Mouse (Mus musculus) liver, embryonic 11.5 days (tissue): ENCODE measurements around the gene Pak1. TPM values are rescaled to one million over a fixed set of nuclear protein-coding genes. Genes with fewer than 3 reads are reported as not detected.

ENCODE experiments used
- ATAC-seq: fragments of 200-750 bp; cut with Nextera tagmentation; replicated peaks from 2 replicates; pipeline ENCODE4 v1.8.0; 2017; ENCODE audit warnings: moderate number of reproducible peaks, mild to moderate bottlenecking, moderate TSS enrichment, moderate library complexity; ENCODE audit not compliant: low FRiP score
- DNase-seq: peaks from one replicate; pipeline ENCODE4 v3.0.0-alpha.2; 2017; ENCODE audit warnings: low spot score
- H3K27ac ChIP-seq: fragments of 300-500 bp; sonication (generic); 2 replicates; pipeline ENCODE4 v1.5.1; 2014; ENCODE audit warnings: mild to moderate bottlenecking, low read depth, low read length, control low read depth
- H3K27me3 ChIP-seq: fragments of 300-500 bp; sonication (generic); replicated peaks from 2 replicates; pipeline ENCODE4 v1.6.1; 2014; ENCODE audit warnings: low read length, mixed read lengths; ENCODE audit not compliant: control insufficient read depth, insufficient read depth
- H3K36me3 ChIP-seq: fragments of 300-500 bp; sonication (generic); 2 replicates; pipeline ENCODE4 v1.6.1; 2014; ENCODE audit warnings: mild to moderate bottlenecking, low read length, moderate library complexity, mixed read lengths; ENCODE audit not compliant: control insufficient read depth, insufficient read depth
- H3K4me1 ChIP-seq: fragments of 300-500 bp; sonication (generic); replicated peaks from 2 replicates; pipeline ENCODE4 v1.6.1; 2014; ENCODE audit warnings: low read length, mixed read lengths; ENCODE audit not compliant: control insufficient read depth, insufficient read depth
- H3K4me2 ChIP-seq: fragments of 300-500 bp; sonication (generic); 2 replicates; pipeline ENCODE4 v1.6.1; 2014; ENCODE audit warnings: mild to moderate bottlenecking, control low read depth, moderate library complexity
- H3K4me3 ChIP-seq: fragments of 300-500 bp; sonication (generic); 2 replicates; pipeline ENCODE4 v1.5.1; 2014; ENCODE audit warnings: low read depth, low read length, control low read depth
- H3K9ac ChIP-seq: fragments of 300-500 bp; sonication (generic); 2 replicates; pipeline ENCODE4 v1.6.1; 2014; ENCODE audit warnings: low read depth, low read length, control low read depth
- H3K9me3 ChIP-seq: fragments of 300-500 bp; sonication (generic); 2 replicates; pipeline ENCODE4 v1.6.1; 2016; ENCODE audit warnings: low read length, inconsistent platforms, mixed read lengths; ENCODE audit not compliant: control insufficient read depth
- WGBS: fragments of 180-500 bp; shearing (Covaris S2); extraction: QIAGEN DNeasy Blood & Tissue Kit; methylation state at CpG from one replicate; pipeline ENCODE4 v1.1.7; 2014; 5-methylcytosine and 5-hydroxymethylcytosine counted together
- polyA plus RNA-seq: library from polyadenylated mRNA; unstranded; fragments of >200 nt; fragmentation: Nextera tagmentation; extraction: Ambion mirVana; gene quantifications from 2 replicates; pipeline ENCODE4 v1.2.1, GENCODE M21; 2014

Pak1 gene
- polyA plus RNA-seq, 1 experiment from 2014 or later, result 15.4 TPM

DNA sequence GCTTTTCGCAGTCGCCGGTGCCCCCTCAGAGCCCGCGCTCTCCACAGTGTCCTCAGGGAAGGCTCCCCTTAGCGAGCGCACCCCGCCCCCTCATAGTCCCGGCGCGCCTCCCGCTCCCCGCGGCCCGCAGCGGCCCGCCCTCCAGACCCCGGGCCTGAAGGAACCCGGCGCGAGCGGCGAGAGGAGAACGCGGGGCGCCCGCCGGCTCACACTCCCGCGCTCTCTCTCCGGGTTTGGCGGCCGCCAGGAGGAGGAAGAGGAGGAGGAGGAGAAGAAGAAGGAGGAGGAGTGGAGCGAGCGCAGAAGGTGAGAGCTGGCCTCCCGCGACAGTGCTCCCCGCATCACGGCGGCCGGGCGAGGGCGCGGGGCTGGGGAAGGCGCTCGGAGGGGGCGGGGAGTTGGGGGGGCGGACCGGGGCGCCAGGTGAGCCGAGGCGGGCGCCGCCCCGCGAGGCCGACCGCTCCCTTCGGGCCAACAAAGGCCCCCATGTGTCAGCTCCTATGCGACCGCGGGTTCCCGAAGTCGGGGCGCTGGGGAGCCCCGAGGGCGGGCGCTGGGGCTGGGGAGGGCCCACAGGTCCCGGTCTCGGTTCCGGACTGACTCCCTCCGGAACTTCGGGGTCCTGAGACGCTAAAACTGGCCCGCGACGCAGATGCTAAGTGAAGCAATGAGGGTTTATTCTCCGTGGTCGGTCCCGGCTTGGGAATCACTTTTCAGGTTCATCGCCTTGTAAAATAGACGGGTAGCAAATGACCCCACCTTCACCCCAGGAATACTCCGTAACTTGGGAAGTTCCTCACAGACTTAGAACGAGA, 535 bp downstream of the Pak1 start:
- DNase-seq, result no peak

DNA sequence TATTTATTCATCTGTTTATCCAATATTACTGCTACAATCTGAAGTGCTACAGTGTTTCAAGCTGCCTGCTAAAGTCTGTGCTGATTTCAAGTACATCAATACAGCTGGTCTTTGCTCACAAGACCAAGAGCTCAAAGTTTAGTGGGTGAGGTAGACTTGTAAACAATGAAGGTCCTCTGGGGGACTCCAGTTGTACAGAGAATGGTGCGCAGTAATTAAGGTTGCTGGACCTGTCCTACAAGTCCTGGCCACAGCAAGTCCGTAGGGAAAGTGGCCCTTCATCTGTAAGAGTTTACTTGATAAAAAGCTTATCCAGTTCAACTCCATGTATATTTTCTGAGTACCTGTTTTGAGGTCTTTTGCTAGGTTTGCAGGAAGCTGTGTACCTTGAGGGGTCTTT, 1.9 kb downstream of the Pak1 start:
- no peak overlapping the region for H3K4me2 ChIP-seq
- no peak overlapping the region for H3K4me3 ChIP-seq
- no peaks in the 10 kb centered on the region for H3K36me3 ChIP-seq
- 54% methylated on average over 2 of the region's 2 CpGs for WGBS
- H3K27me3 ChIP-seq, result peaks cover 28% of the 10 kb centered on the region
- H3K27ac ChIP-seq, result no peak overlapping the region
- ATAC-seq (no peak), DNase-seq (no peak)
- H3K4me1 ChIP-seq, result peaks cover 3% of the 10 kb centered on the region; the same call in 1 of the 2 replicates
- H3K9me3 ChIP-seq, result no peaks in the 10 kb centered on the region
- no peak overlapping the region for H3K9ac ChIP-seq

More for the DNA sequence above, 535 bp downstream of the Pak1 start:
- Histone ChIP-seq H3K4me1 (peaks cover 3% of the 10 kb centered on the region; the same call in 1 of the 2 replicates), H3K9ac (peak overlapping the region; percentile 61), H3K36me3 (no peaks in the 10 kb centered on the region), H3K4me3 (peak overlapping the region; percentile 71), H3K27ac (no peak overlapping the region), H3K27me3 (peaks cover 28% of the 10 kb centered on the region), H3K9me3 (no peaks in the 10 kb centered on the region), H3K4me2 (peak overlapping the region; percentile 99)
- under 1% methylated on average over 75 of the region's 84 CpGs for WGBS
- ATAC-seq, result peak; percentile 84

- WGBS, result 34% methylated on average over 2 of the region's 2 CpGs
- peaks cover 28% of the 10 kb centered on the region for H3K27me3 ChIP-seq
Measured at GRCm38 (mm10) chr7:97792324-97792723, 4.0 kb downstream of the Pak1 start.

GRCm38 (mm10) chr7:97803116-97803515, 14.8 kb downstream of the Pak1 start:
- H3K9ac ChIP-seq, result no peak overlapping the region
- H3K36me3 ChIP-seq, result no peaks in the 10 kb centered on the region
- WGBS, result 69% methylated on average over 2 of the region's 2 CpGs
- no peak overlapping the region for H3K27ac ChIP-seq
- DNase-seq, result no peak
- no peak overlapping the region for H3K4me2 ChIP-seq
- ATAC-seq, result no peak
- no peaks in the 10 kb centered on the region for H3K9me3 ChIP-seq
- H3K4me3 ChIP-seq, result no peak overlapping the region
- no peaks in the 10 kb centered on the region for H3K4me1 ChIP-seq
- no peaks in the 10 kb centered on the region for H3K27me3 ChIP-seq

More at GRCm38 (mm10) chr7:97792324-97792723, 4.0 kb downstream of the Pak1 start:
- Histone ChIP-seq H3K4me1 (peaks cover 3% of the 10 kb centered on the region; the same call in 1 of the 2 replicates), H3K9me3 (no peaks in the 10 kb centered on the region), H3K4me3 (no peak overlapping the region), H3K4me2 (no peak overlapping the region), H3K36me3 (no peaks in the 10 kb centered on the region), H3K9ac (no peak overlapping the region), H3K27ac (no peak overlapping the region)
- ATAC-seq, result no peak
- no peak for DNase-seq

- H3K4me3 ChIP-seq, result no peak overlapping the region
- WGBS, result 82% methylated on average over 2 of the region's 2 CpGs
- no peak overlapping the region for H3K4me2 ChIP-seq
- no peak overlapping the region for H3K27ac ChIP-seq
- H3K27me3 ChIP-seq, result no peaks in the 10 kb centered on the region
- no peaks in the 10 kb centered on the region for H3K4me1 ChIP-seq
- H3K36me3 ChIP-seq, result no peaks in the 10 kb centered on the region
- no peak overlapping the region for H3K9ac ChIP-seq
- no peaks in the 10 kb centered on the region for H3K9me3 ChIP-seq
- no peak for ATAC-seq
- DNase-seq, result no peak
Measured at GRCm38 (mm10) chr7:97804245-97805066, 16.1 kb downstream of the Pak1 start.

DNA sequence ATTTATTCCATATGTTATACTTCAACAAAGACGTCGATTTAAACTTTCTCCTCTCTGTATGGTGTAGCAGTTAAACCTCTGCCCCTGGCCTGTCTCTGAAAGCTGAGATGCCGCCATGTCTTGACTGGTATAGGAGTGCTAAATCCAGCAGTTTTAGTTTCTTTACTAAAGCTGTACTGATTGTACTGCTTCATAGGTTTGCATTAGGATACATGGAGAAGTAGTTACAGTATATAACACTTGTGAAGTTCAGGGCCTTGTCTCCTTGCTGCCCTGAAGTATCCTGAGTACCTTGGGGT, 16.7 kb downstream of the Pak1 start:
- Histone ChIP-seq H3K4me3 (no peak overlapping the region), H3K27me3 (no peaks in the 10 kb centered on the region), H3K36me3 (no peaks in the 10 kb centered on the region), H3K9me3 (no peaks in the 10 kb centered on the region), H3K4me1 (no peaks in the 10 kb centered on the region), H3K9ac (no peak overlapping the region), H3K27ac (no peak overlapping the region), H3K4me2 (no peak overlapping the region)
- ATAC-seq (no peak), DNase-seq (no peak)
- WGBS, result 73% methylated on average over 3 of the region's 3 CpGs

DNA sequence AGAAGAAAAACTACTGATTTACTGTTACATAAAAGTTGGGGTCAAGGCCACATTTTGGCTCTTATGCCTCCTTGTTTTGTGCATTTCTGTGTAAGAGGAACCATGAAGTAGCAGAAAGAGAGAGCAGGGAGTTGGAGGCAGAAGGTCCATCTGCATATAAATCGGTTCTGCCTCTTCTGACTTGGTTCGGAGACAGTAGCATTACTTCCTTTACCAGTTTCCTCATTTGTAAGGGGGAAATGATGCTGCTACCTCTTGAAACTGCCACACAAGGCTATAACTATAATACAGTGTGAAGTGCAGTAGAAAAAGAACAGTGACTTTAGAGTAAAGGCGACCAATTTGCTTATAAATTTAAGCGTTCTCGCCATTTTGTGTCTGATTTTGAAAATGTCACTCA, 21.0 kb downstream of the Pak1 start:
- WGBS, result 63% methylated on average over 5 of the region's 5 CpGs
- Histone ChIP-seq H3K27me3 (no peaks in the 10 kb centered on the region), H3K36me3 (no peaks in the 10 kb centered on the region), H3K4me1 (no peaks in the 10 kb centered on the region), H3K27ac (no peak overlapping the region), H3K9ac (no peak overlapping the region), H3K4me2 (no peak overlapping the region), H3K9me3 (no peaks in the 10 kb centered on the region), H3K4me3 (no peak overlapping the region)
- DNase-seq, result no peak
- ATAC-seq, result no peak

GRCm38 (mm10) chr7:97821875-97822274, 33.5 kb downstream of the Pak1 start:
- H3K4me1 ChIP-seq, result no peaks in the 10 kb centered on the region
- ATAC-seq (no peak), DNase-seq (no peak)
- 71% methylated on average over 2 of the region's 2 CpGs for WGBS
- no peaks in the 10 kb centered on the region for H3K9me3 ChIP-seq
- no peak overlapping the region for H3K4me3 ChIP-seq
- H3K4me2 ChIP-seq, result no peak overlapping the region
- H3K27me3 ChIP-seq, result no peaks in the 10 kb centered on the region
- no peaks in the 10 kb centered on the region for H3K36me3 ChIP-seq
- no peak overlapping the region for H3K27ac ChIP-seq
- H3K9ac ChIP-seq, result no peak overlapping the region
